Mouse (Mus musculus): ENCODE results near the gene Gm7945. TPM values are rescaled to one million over a fixed set of nuclear protein-coding genes. Genes with fewer than 3 reads are reported as not detected.
"Not testable (repeated sequence)": the region's sequence is repeated elsewhere in the genome, so short reads cannot be mapped to it uniquely, and the experiment has no call there.

Gene Gm7945
- not detected in 2 replicates for polyA plus RNA-seq (2015; fragmentation: Nextera tagmentation; extraction: Ambion mirVana)

GRCm38 (mm10) chr14:41386279-41386678 is at the start of gene Gm7945:
Gene Gm7945 (minus strand): TSS chr14:41386379.
- WGBS: no CpG with 5 or more reads among the region's 3 CpGs
- H3K9ac ChIP-seq (ENCODE audit: low read length); H3K4me3 ChIP-seq (ENCODE audit: low read length); H3K27ac ChIP-seq (ENCODE audit: low read length); H3K9me3 ChIP-seq (ENCODE audit: control insufficient read depth, low read length); H3K4me2 ChIP-seq (ENCODE audit: low read depth, low read length); H3K36me3 ChIP-seq (ENCODE audit: control insufficient read depth, insufficient read depth, low read length); H3K4me1 ChIP-seq (replicated peaks; ENCODE audit: control insufficient read depth, insufficient read depth, low read length); ATAC-seq (ENCODE audit: low read depth); H3K27me3 ChIP-seq (ENCODE audit: control insufficient read depth, insufficient read depth, low read depth, low read length): not testable (repeated sequence)

GRCm38 (mm10) chr14:41425393-41426075 is 39.4 kb upstream of the Gm7945 start:
- 16% methylated on average over 12 of the region's 16 CpGs for WGBS
- H3K4me2 ChIP-seq (ENCODE audit: low read depth, low read length); H3K4me3 ChIP-seq (ENCODE audit: low read length); ATAC-seq (ENCODE audit: low read depth); H3K36me3 ChIP-seq (ENCODE audit: control insufficient read depth, insufficient read depth, low read length); H3K27me3 ChIP-seq (ENCODE audit: control insufficient read depth, insufficient read depth, low read depth, low read length); H3K27ac ChIP-seq (ENCODE audit: low read length); H3K9me3 ChIP-seq (ENCODE audit: control insufficient read depth, low read length); H3K4me1 ChIP-seq (replicated peaks; ENCODE audit: control insufficient read depth, insufficient read depth, low read length); H3K9ac ChIP-seq (ENCODE audit: low read length): not testable (repeated sequence)

GRCm38 (mm10) chr14:41424694-41425093 is 38.5 kb upstream of the Gm7945 start:
- H3K27me3 ChIP-seq (ENCODE audit: control insufficient read depth, insufficient read depth, low read depth, low read length); H3K4me2 ChIP-seq (ENCODE audit: low read depth, low read length); H3K4me3 ChIP-seq (ENCODE audit: low read length); H3K4me1 ChIP-seq (replicated peaks; ENCODE audit: control insufficient read depth, insufficient read depth, low read length); H3K36me3 ChIP-seq (ENCODE audit: control insufficient read depth, insufficient read depth, low read length); H3K9me3 ChIP-seq (ENCODE audit: control insufficient read depth, low read length); ATAC-seq (ENCODE audit: low read depth); H3K9ac ChIP-seq (ENCODE audit: low read length); H3K27ac ChIP-seq (ENCODE audit: low read length): not testable (repeated sequence)
- WGBS: 19% methylated on average over 14 of the region's 14 CpGs

GRCm38 (mm10) chr14:41408181-41408580 is 22.0 kb upstream of the Gm7945 start, which contains the start of gene Gm6482:
Gene Gm6482 (minus strand): TSS chr14:41408281.
- H3K9me3 ChIP-seq (ENCODE audit: control insufficient read depth, low read length); H3K4me2 ChIP-seq (ENCODE audit: low read depth, low read length); ATAC-seq (ENCODE audit: low read depth); H3K36me3 ChIP-seq (ENCODE audit: control insufficient read depth, insufficient read depth, low read length); H3K4me3 ChIP-seq (ENCODE audit: low read length); H3K4me1 ChIP-seq (replicated peaks; ENCODE audit: control insufficient read depth, insufficient read depth, low read length); H3K9ac ChIP-seq (ENCODE audit: low read length); H3K27me3 ChIP-seq (ENCODE audit: control insufficient read depth, insufficient read depth, low read depth, low read length); H3K27ac ChIP-seq (ENCODE audit: low read length): not testable (repeated sequence)
- WGBS: no CpG with 5 or more reads among the region's 2 CpGs

- not testable (repeated sequence) for H3K4me2 ChIP-seq (ENCODE audit: low read depth, low read length); H3K27me3 ChIP-seq (ENCODE audit: control insufficient read depth, insufficient read depth, low read depth, low read length); H3K4me1 ChIP-seq (replicated peaks; ENCODE audit: control insufficient read depth, insufficient read depth, low read length); H3K4me3 ChIP-seq (ENCODE audit: low read length); H3K9me3 ChIP-seq (ENCODE audit: control insufficient read depth, low read length); H3K36me3 ChIP-seq (ENCODE audit: control insufficient read depth, insufficient read depth, low read length); H3K27ac ChIP-seq (ENCODE audit: low read length); ATAC-seq (ENCODE audit: low read depth); H3K9ac ChIP-seq (ENCODE audit: low read length)
- WGBS: 53% methylated on average over 2 of the region's 2 CpGs
These were observed 37.9 kb downstream of the Gm7945 start, which contains the start of gene Gm5798 for GRCm38 (mm10) chr14:41348309-41348708. Gene Gm5798 (plus strand): TSS chr14:41348609.

Other genes with a start within 250 kb of the Gm7945 start
- gene Mbl1, start 234.9 kb downstream of the Gm7945 start, polyA plus RNA-seq (2015; fragmentation: Nextera tagmentation; extraction: Ambion mirVana): 0.31 and 0.39 TPM in 2 replicates
- 3.3 and 6.7 TPM in 2 replicates for gene Sftpd, start 201.2 kb downstream of the Gm7945 start, polyA plus RNA-seq (2015; fragmentation: Nextera tagmentation; extraction: Ambion mirVana)
- gene Gm2832, start 107.6 kb downstream of the Gm7945 start, polyA plus RNA-seq (2015; fragmentation: Nextera tagmentation; extraction: Ambion mirVana): 0.15 TPM in 1 of 2 replicates, not detected in the other
- gene Gm5798, start 37.8 kb downstream of the Gm7945 start, polyA plus RNA-seq (2015; fragmentation: Nextera tagmentation; extraction: Ambion mirVana): not detected in 2 replicates
- gene Gm6482, start 21.9 kb upstream of the Gm7945 start, polyA plus RNA-seq (2015; fragmentation: Nextera tagmentation; extraction: Ambion mirVana): not detected in 2 replicates
- gene Gm7954, start 67.1 kb upstream of the Gm7945 start, polyA plus RNA-seq (2015; fragmentation: Nextera tagmentation; extraction: Ambion mirVana): not detected in 2 replicates
- not detected in 2 replicates for gene Gm3486, start 103.1 kb upstream of the Gm7945 start, polyA plus RNA-seq (2015; fragmentation: Nextera tagmentation; extraction: Ambion mirVana)
- gene Gm7970, start 169.2 kb upstream of the Gm7945 start, polyA plus RNA-seq (2015; fragmentation: Nextera tagmentation; extraction: Ambion mirVana): not detected in 2 replicates
- gene 1700049E17Rik2, start 186.8 kb upstream of the Gm7945 start, polyA plus RNA-seq (2015; fragmentation: Nextera tagmentation; extraction: Ambion mirVana): not detected in 2 replicates
- gene Gm3072, start 238.2 kb upstream of the Gm7945 start, polyA plus RNA-seq (2015; fragmentation: Nextera tagmentation; extraction: Ambion mirVana): not detected in 2 replicates

Data from lung, embryonic 16.5 days (tissue).